Mouse (Mus musculus) neural tube, embryonic 13.5 days (tissue): ENCODE measurements around the gene Hacd1. TPM values are rescaled to one million over a fixed set of nuclear protein-coding genes. Genes with fewer than 3 reads are reported as not detected.

Source experiments
- ATAC-seq: fragments of 200-750 bp; cut with Nextera tagmentation; 2 replicates; pipeline ENCODE4 v1.8.0; 2017; ENCODE audit warnings: low read depth, mild to moderate bottlenecking, moderate TSS enrichment, moderate library complexity
- H3K27ac ChIP-seq: fragments of 300-500 bp; sonication (generic); replicated peaks from 2 replicates; pipeline ENCODE4 v1.5.1; 2015; ENCODE audit warnings: moderate library complexity, mild to moderate bottlenecking, inconsistent platforms
- H3K27me3 ChIP-seq: fragments of 300-500 bp; sonication (generic); 2 replicates; pipeline ENCODE4 v1.6.1; 2015; ENCODE audit warnings: mild to moderate bottlenecking, inconsistent platforms
- H3K36me3 ChIP-seq: fragments of 300-500 bp; sonication (generic); 2 replicates; pipeline ENCODE4 v1.6.1; 2015; ENCODE audit warnings: mild to moderate bottlenecking, inconsistent platforms
- H3K4me1 ChIP-seq: fragments of 300-500 bp; sonication (generic); replicated peaks from 2 replicates; pipeline ENCODE4 v1.6.1; 2015; ENCODE audit warnings: inconsistent platforms
- H3K4me2 ChIP-seq: fragments of 300-500 bp; sonication (generic); 2 replicates; pipeline ENCODE4 v1.6.1; 2015; ENCODE audit warnings: inconsistent platforms, mild to moderate bottlenecking, moderate library complexity
- H3K4me3 ChIP-seq: fragments of 300-500 bp; sonication (generic); 2 replicates; pipeline ENCODE4 v1.5.1; 2015; ENCODE audit warnings: mild to moderate bottlenecking, inconsistent platforms
- H3K9ac ChIP-seq: fragments of 300-500 bp; sonication (generic); 2 replicates; pipeline ENCODE4 v1.6.1; 2015; ENCODE audit warnings: moderate library complexity, mild to moderate bottlenecking, inconsistent platforms
- H3K9me3 ChIP-seq: fragments of 300-500 bp; sonication (generic); 2 replicates; pipeline ENCODE4 v1.6.1; 2016; ENCODE audit warnings: inconsistent platforms
- WGBS: fragments of 180-500 bp; shearing (Covaris S2); methylation state at CpG from one replicate; pipeline ENCODE4 v1.1.7; 2015; 5-methylcytosine and 5-hydroxymethylcytosine counted together
- polyA plus RNA-seq: library from polyadenylated mRNA; unstranded; fragments of >200 nt; fragmentation: Nextera tagmentation; extraction: Ambion mirVana; gene quantifications from 2 replicates; pipeline ENCODE4 v1.2.1, GENCODE M21; 2015

Gene Hacd1
- polyA plus RNA-seq, 1 experiment from 2014 or later = 84.5 TPM

DNA sequence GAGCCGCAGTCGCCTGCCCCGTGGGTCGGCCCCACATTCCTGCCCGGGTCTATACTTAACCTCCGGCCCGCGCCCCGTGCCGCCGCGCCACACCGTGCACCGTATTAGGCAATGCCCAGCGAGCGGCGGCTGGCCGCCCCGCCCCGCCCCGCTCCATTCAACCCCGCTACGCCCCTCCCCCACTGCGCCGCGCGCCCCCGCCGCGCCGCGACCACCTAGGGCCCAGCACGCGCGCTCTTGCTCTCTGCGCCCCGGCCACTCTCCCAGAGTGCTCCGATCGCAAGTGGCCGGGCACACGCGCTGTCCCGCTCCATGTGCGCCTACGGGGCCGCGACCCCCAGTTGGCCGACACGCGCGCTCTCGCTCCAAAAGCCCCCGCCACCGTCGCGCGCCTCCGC, 768 bp downstream of the Hacd1 start:
- Histone ChIP-seq H3K4me1 (peaks cover 13% of the 10 kb centered on the region), H3K27me3 (no peaks in the 10 kb centered on the region), H3K9me3 (no peaks in the 10 kb centered on the region), H3K9ac (peak overlapping the region; percentile 85), H3K36me3 (no peaks in the 10 kb centered on the region), H3K4me2 (peak overlapping the region; percentile 73), H3K4me3 (peak overlapping the region; percentile 74), H3K27ac (peak overlapping the region; percentile 93)
- peak; percentile 93 for ATAC-seq
- under 1% methylated on average over 40 of the region's 58 CpGs for WGBS

DNA sequence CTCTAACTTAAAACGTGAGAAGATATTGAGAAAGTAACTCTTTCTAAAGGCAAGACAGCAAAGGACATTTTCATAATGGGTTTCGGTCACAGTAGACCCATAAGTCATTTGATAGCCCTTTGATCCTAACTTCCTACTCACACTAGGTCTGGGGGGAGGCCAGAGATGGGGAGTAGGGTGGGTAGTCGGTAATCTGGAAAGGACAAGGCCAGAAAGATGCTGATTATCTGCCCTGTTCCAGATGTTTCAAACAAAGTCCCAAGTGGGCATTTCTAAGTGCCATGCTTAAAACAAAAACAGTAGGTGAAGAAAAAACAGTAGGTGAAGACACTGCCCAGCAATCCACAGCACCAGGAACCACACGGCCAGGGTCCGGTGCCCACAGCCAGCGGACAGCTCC, 1.2 kb downstream of the Hacd1 start:
- Histone ChIP-seq H3K9me3 (no peaks in the 10 kb centered on the region), H3K27me3 (no peaks in the 10 kb centered on the region), H3K4me1 (peaks cover 13% of the 10 kb centered on the region), H3K27ac (peak overlapping the region; percentile 93), H3K9ac (peak overlapping the region; percentile 85), H3K36me3 (no peaks in the 10 kb centered on the region), H3K4me3 (peak overlapping the region; percentile 74), H3K4me2 (peak overlapping the region; percentile 73)
- 1% methylated on average over 6 of the region's 6 CpGs for WGBS
- peak; percentile 14 for ATAC-seq

DNA sequence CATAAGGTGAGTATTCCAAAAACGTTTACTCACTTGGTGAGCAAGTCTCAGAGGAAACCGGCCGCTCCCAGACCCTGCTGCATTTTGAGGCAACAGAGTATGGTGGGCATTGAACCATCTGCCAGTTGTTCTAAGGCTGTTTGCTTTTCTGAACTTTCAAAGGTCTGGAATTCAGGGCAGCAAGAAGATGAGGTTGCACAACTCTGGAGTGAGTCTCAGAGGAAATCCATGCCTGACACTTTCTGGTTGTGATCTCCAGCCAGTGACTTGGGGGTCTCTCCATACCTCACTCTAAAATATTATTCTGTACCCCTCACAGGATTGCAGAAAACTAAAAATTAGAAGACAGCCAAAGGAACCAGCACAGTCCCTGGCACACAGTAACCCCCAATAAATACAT, 1.8 kb downstream of the Hacd1 start:
- 0 out of 2 replicates have a peak overlapping the region, but pooled peaks have one; percentile 1 for H3K4me3 ChIP-seq
- peak overlapping the region; percentile 73 for H3K4me2 ChIP-seq
- no peak for ATAC-seq
- WGBS = 46% methylated on average over 3 of the region's 3 CpGs
- peaks cover 13% of the 10 kb centered on the region for H3K4me1 ChIP-seq
- H3K27ac ChIP-seq = no peak overlapping the region
- H3K27me3 ChIP-seq = no peaks in the 10 kb centered on the region
- H3K36me3 ChIP-seq = no peaks in the 10 kb centered on the region
- H3K9me3 ChIP-seq = no peaks in the 10 kb centered on the region
- no peak overlapping the region for H3K9ac ChIP-seq

DNA sequence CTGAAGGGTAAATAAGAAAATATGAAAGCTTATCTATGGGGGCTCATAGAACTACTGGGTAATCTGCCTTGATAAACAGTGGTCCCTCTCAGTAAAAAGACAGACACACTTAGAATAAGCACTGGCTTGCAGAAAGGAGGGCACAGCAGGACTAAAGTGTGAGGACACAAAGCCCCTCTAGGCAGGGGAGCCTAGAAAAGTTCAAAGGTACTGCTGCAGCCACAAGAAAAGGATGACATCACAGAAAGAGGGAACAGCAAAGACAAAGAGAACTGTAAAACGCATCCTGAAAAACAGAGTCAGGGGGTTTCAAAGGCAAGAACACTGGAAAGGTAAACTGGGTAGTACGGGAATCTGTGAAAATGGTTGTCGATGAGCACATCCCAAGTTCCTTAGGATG, 2.3 kb downstream of the Hacd1 start:
- Histone ChIP-seq H3K9ac (no peak overlapping the region), H3K4me1 (peaks cover 13% of the 10 kb centered on the region), H3K27ac (no peak overlapping the region), H3K27me3 (no peaks in the 10 kb centered on the region), H3K4me3 (no peak overlapping the region), H3K9me3 (no peaks in the 10 kb centered on the region), H3K36me3 (no peaks in the 10 kb centered on the region), H3K4me2 (peak overlapping the region; percentile 73)
- whole genome bisulfite sequencing = 36% methylated on average over 3 of the region's 3 CpGs
- no peak for ATAC-seq

DNA sequence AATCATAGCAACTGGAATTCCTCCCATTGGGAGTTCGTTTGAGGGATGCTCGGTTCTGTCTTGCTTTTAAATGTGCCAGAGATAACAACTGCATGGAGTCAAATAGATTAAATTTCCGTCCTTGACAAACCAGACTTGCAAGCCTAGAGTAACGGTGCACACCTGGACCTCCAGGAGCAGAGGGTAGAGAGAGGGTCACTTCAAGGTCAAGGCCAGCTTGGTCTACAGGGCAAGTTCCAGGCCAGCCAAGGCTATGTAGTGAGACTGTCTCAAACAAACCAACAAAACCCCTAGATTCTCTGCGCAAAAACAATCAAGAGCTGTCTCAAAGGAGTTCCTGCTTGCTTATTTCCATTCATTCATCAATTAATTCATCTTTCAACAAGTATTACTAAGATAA, 7.1 kb downstream of the Hacd1 start:
- ATAC-seq = 0 out of 2 replicates have a peak, but pooled peaks have one; percentile 16
- 76% methylated on average over 5 of the region's 5 CpGs for WGBS
- no peak overlapping the region for H3K4me3 ChIP-seq
- H3K4me2 ChIP-seq = no peak overlapping the region
- no peaks in the 10 kb centered on the region for H3K9me3 ChIP-seq
- H3K36me3 ChIP-seq = no peaks in the 10 kb centered on the region
- H3K27me3 ChIP-seq = no peaks in the 10 kb centered on the region
- H3K27ac ChIP-seq = no peak overlapping the region
- no peak overlapping the region for H3K9ac ChIP-seq
- H3K4me1 ChIP-seq = 0 out of 2 replicates have a peak, but pooled peaks cover 3% of the 10 kb centered on the region

DNA sequence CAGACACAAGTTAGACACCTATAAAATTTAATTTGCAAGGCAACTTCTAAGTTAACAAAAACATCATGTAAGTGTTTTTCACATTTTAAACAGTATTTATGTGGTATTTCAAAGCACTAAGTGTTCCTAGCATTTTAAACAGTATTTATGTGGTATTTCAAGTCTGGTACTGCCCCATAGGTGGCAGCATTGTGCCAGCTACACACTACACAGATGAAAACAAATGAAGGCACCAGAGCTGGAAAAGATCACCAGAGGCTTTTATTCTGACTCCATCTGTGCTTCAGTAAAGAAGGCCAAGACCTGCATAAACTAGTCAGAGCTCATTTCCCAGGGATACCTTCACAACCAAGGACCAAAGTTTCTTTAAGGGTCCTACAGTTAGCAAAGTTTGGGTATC, 7.6 kb downstream of the Hacd1 start:
- Histone ChIP-seq H3K27ac (no peak overlapping the region), H3K4me1 (no peaks in the 10 kb centered on the region), H3K27me3 (no peaks in the 10 kb centered on the region), H3K4me3 (no peak overlapping the region), H3K9me3 (no peaks in the 10 kb centered on the region), H3K4me2 (no peak overlapping the region), H3K36me3 (no peaks in the 10 kb centered on the region), H3K9ac (no peak overlapping the region)
- ATAC-seq = peak; percentile 80

DNA sequence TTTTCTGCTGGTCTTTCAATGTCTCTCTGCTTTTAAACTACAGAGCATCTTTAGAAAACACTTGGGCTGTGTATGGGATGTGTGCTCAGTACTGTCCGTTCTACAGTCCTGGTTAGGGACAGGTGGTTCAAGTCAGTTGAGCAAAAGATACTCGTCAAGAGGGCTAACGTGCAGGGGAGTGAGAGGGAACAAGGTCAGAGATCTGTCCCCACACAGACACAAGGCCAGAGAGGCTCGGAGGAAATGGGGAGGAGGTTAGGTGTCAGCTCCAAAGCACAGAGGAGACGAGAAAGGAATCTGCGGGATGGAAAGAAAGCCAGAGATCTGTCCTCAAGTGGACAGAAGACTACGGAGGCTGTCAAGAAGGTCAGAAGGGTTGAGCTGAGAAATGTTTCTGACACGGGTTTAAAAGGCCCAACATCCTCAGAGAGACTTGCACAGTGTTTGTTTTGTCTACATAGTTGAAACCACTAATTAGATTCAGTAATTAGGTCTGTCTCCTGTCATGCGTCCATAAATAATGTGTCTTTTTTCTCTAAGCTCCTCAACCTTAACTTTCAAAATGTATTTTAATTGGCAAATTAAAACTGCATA, 12.3 kb downstream of the Hacd1 start:
- Histone ChIP-seq H3K9ac (no peak overlapping the region), H3K27me3 (no peaks in the 10 kb centered on the region)
- WGBS = 73% methylated on average over 9 of the region's 9 CpGs

DNA sequence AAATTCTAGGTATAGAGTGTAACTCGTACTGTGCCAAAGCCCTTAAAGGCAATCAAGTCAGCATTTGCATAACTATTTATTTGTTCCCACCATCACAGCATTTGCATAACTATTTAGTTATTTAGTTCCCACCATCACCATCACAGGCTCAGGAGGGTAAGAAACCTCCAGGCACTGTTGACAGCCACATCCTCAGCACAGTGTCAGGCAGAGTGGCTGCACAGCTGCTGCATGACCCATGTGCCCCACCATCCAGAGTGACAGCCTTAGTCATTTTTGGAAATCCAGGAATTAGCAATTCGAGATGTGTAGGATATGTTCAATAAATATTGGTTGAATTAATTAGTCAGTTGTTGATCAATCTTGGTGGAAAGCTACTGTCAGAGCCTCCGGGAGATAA, 12.9 kb downstream of the Hacd1 start:
- ATAC-seq = no peak; the same call in 1 of the 2 replicates

More for the DNA sequence above, 12.3 kb downstream of the Hacd1 start:
- H3K4me2 ChIP-seq = no peak overlapping the region
- H3K4me3 ChIP-seq = no peak overlapping the region
- no peaks in the 10 kb centered on the region for H3K9me3 ChIP-seq
- H3K27ac ChIP-seq = no peak overlapping the region
- H3K36me3 ChIP-seq = peaks cover 9% of the 10 kb centered on the region; the same call in 1 of the 2 replicates
- ATAC-seq = no peak
- no peaks in the 10 kb centered on the region for H3K4me1 ChIP-seq

DNA sequence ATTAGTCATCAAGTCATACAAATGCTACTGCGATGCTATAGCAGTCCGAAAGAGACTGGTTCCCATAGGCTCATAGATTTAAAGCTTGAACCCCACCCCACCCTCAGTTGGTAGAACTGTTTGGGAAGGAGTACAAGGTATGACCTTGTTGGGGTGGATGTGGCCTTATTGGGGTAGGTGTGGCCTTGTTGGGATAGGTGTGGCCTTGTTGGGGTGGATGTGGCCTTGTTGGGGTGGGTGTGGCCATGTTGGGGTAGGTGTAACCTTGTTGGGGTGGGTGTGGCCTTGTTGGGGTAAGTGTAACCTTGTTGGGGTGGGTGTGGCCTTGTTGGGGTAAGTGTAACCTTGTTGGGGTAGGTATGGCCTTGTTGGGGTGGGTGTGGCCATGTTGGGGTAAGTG, 14.7 kb downstream of the Hacd1 start:
- H3K4me1 ChIP-seq = no peaks in the 10 kb centered on the region
- H3K4me3 ChIP-seq = no peak overlapping the region
- H3K9me3 ChIP-seq = no peaks in the 10 kb centered on the region
- no peak overlapping the region for H3K9ac ChIP-seq
- 94% methylated on average over 2 of the region's 2 CpGs for WGBS
- peaks cover 9% of the 10 kb centered on the region; the same call in 1 of the 2 replicates for H3K36me3 ChIP-seq
- H3K27ac ChIP-seq = no peak overlapping the region
- no peak overlapping the region for H3K4me2 ChIP-seq
- ATAC-seq = no peak
- no peaks in the 10 kb centered on the region for H3K27me3 ChIP-seq

More for the DNA sequence above, 12.9 kb downstream of the Hacd1 start:
- no peak overlapping the region for H3K27ac ChIP-seq
- H3K36me3 ChIP-seq = peaks cover 9% of the 10 kb centered on the region; the same call in 1 of the 2 replicates
- H3K27me3 ChIP-seq = no peaks in the 10 kb centered on the region
- H3K4me1 ChIP-seq = no peaks in the 10 kb centered on the region
- H3K4me3 ChIP-seq = no peak overlapping the region
- 63% methylated on average over 3 of the region's 3 CpGs for WGBS
- H3K9me3 ChIP-seq = no peaks in the 10 kb centered on the region
- no peak overlapping the region for H3K4me2 ChIP-seq
- H3K9ac ChIP-seq = no peak overlapping the region

DNA sequence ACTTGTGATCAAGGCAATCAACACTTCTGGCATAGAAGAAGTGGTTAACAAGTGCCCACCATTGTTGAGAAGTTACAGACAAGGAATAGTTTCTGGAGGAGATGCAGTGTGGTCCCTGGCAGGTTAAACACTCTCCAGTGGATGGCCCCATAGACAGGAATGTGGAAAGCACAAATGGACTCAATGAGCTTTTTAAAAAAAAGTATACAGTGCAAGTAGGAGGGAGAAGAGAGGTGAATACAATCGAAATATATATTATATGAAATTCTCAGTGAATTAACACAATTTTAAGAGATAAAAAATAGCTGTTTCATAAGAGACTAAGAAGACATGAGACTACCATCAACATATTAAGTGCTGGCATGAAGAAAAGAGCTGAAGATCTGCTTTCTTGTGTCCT, 36.7 kb downstream of the Hacd1 start:
- 100% methylated on average over 1 of the region's 1 CpGs for WGBS
- Histone ChIP-seq H3K4me3 (no peak overlapping the region), H3K4me2 (no peak overlapping the region), H3K9me3 (no peaks in the 10 kb centered on the region), H3K27me3 (no peaks in the 10 kb centered on the region), H3K27ac (no peak overlapping the region), H3K36me3 (no peaks in the 10 kb centered on the region), H3K4me1 (no peaks in the 10 kb centered on the region), H3K9ac (no peak overlapping the region)
- no peak for ATAC-seq

DNA sequence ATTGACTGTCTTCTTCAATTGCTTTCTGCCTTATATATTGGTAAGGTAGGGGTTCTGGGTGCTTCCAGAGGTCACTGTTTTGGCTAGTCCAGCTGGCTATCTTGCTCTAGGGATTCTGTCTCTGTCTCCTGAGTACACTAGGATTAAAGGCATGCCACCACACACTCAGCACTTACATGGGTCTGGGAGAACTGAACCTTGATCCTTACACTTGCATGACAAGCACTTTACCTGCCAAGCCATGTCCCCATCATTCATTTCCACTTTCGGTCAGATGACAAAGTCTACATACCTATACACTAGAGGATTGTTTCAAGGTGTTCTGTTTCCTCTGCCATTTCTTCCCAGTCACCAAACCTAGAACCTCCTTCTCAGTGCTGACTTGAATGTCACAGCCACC, 50.8 kb downstream of the Hacd1 start:
- no peaks in the 10 kb centered on the region for H3K9me3 ChIP-seq
- ATAC-seq = no peak
- H3K36me3 ChIP-seq = no peaks in the 10 kb centered on the region
- H3K4me3 ChIP-seq = no peak overlapping the region
- no peak overlapping the region for H3K9ac ChIP-seq
- H3K27me3 ChIP-seq = no peaks in the 10 kb centered on the region
- no peaks in the 10 kb centered on the region for H3K4me1 ChIP-seq
- WGBS = 92% methylated on average over 1 of the region's 1 CpGs
- no peak overlapping the region for H3K27ac ChIP-seq
- H3K4me2 ChIP-seq = no peak overlapping the region

DNA sequence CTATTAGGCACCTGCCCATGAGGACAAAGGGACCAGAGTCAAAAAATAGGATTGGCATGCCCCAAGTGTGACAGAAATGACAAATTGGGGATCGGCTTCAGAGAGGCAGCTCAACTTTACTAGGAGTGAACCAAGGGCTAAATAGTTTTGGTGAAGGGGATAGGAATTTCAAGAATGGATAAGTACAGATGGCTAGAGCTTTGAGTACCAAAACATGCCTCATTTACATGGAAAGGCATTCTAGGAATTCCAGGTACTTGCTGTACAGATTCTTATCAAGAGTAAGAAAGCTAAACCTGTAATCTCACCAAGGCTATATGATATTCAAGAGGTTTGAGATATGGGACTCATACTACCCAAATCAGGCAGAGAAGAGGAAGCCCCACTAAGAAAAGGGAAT, 95.8 kb downstream of the Hacd1 start:
- ATAC-seq = no peak
- whole genome bisulfite sequencing = 97% methylated on average over 1 of the region's 1 CpGs

DNA sequence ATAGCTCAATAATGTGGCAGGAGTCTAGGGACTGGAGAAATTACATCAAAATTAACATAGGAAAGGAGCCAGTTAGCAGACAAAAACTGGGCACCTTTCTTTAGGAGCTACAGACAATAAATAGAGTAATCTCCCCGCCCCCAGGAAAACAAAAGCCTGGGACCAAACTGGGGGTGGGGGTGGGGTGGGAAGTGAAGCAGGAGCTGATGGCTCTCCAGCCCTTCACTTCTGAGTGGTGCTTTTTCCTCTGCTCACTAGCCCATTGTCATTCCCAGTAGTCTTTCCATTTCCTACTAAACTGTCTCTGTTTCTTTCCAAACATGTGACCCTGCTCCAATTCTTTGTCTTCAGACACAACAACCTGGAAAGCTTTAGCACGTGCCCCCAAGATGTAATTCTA, 99.5 kb downstream of the Hacd1 start:
- Histone ChIP-seq H3K9ac (no peak overlapping the region), H3K36me3 (no peaks in the 10 kb centered on the region), H3K27ac (no peak overlapping the region), H3K9me3 (no peaks in the 10 kb centered on the region), H3K4me1 (no peaks in the 10 kb centered on the region), H3K27me3 (no peaks in the 10 kb centered on the region), H3K4me2 (no peak overlapping the region), H3K4me3 (no peak overlapping the region)
- WGBS = 24% methylated on average over 2 of the region's 2 CpGs
- ATAC-seq = no peak

More for the DNA sequence above, 95.8 kb downstream of the Hacd1 start:
- Histone ChIP-seq H3K27ac (no peak overlapping the region), H3K36me3 (no peaks in the 10 kb centered on the region), H3K27me3 (no peaks in the 10 kb centered on the region), H3K4me3 (no peak overlapping the region), H3K4me1 (no peaks in the 10 kb centered on the region), H3K9ac (no peak overlapping the region), H3K4me2 (no peak overlapping the region), H3K9me3 (no peaks in the 10 kb centered on the region)
